10 mouse cellular contexts compared by ENCODE assay signal in the genomic region with DNA sequence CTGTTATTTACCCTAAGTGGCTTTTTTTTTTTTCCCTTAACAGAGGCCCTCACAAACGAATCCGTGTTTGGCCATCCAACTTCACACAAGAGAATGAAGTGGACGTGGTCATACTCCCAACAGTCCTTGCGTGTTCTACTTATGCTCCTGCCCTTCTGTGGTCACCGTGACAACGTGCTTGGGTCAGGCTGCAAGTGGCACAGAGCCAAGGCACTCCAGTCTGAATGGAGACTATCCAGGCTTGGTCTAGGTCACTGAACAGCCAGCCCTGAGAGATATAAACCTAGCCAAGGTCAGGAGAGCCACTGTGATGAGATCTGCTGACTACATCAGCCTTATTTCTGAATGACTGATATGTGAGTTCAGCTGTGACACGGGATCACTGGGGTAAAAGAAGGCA. TPM values are rescaled to one million over a fixed set of nuclear protein-coding genes. Genes with fewer than 3 reads are reported as not detected.
DNase-seq lines count a peak whose midpoint lies in the region; ATAC-seq and TF ChIP-seq lines count a peak whose summit lies in the region.
"Had no signal": no experiment of that assay in that cellular context is flagged by ENCODE, and none has a peak within 500 bp of the region (broad histone marks: within the 10 kb centered on the region; RNA-seq: fewer than 3 reads in every experiment).

No protein-coding gene starts in this region.

- H3K9me3 ChIP-seq in forebrain, postnatal 0 days (ENCODE audit: low read length), result no peaks in the 10 kb centered on the region
- H3K9me3 ChIP-seq in forebrain, embryonic 16.5 days (ENCODE audit: control insufficient read depth, low read length), result no peaks in the 10 kb centered on the region
- H3K9me3 ChIP-seq in liver, embryonic 11.5 days (ENCODE audit: control insufficient read depth, low read length), result no peaks in the 10 kb centered on the region
- H3K9me3 ChIP-seq: liver, embryonic 12.5 days had no signal

- no peak overlapping the region for H3K27ac ChIP-seq in forebrain, postnatal 0 days (ENCODE audit: low read depth, low read length)
- H3K27ac ChIP-seq in forebrain, embryonic 16.5 days (ENCODE audit: low read length), result no peak overlapping the region
- no peak overlapping the region for H3K27ac ChIP-seq in liver, embryonic 11.5 days (ENCODE audit: low read depth, low read length)
- H3K27ac ChIP-seq: liver, embryonic 12.5 days had no signal

- 47% methylated on average over 7 of the region's 7 CpGs for WGBS in forebrain, postnatal 0 days
- WGBS in forebrain, embryonic 16.5 days, result 54% methylated on average over 7 of the region's 7 CpGs
- WGBS in liver, embryonic 11.5 days, result 71% methylated on average over 7 of the region's 7 CpGs

- H3K9ac ChIP-seq in forebrain, postnatal 0 days, result no peak overlapping the region
- no peak overlapping the region for H3K9ac ChIP-seq in forebrain, embryonic 16.5 days (replicated peaks; ENCODE audit: low read depth, low read length)
- no peak overlapping the region for H3K9ac ChIP-seq in liver, embryonic 11.5 days (ENCODE audit: low read depth, low read length)
- H3K9ac ChIP-seq: liver, embryonic 12.5 days had no signal

- no peaks in the 10 kb centered on the region for H3K36me3 ChIP-seq in forebrain, postnatal 0 days (ENCODE audit: insufficient read depth)
- no peaks in the 10 kb centered on the region for H3K36me3 ChIP-seq in forebrain, embryonic 16.5 days (ENCODE audit: control insufficient read depth, insufficient read depth)
- H3K36me3 ChIP-seq in liver, embryonic 11.5 days (ENCODE audit: control insufficient read depth, insufficient read depth, low read length), result no peaks in the 10 kb centered on the region
- H3K36me3 ChIP-seq: liver, embryonic 12.5 days had no signal

- H3K4me3 ChIP-seq in forebrain, postnatal 0 days (ENCODE audit: low read depth, low read length), result no peak overlapping the region
- no peak overlapping the region for H3K4me3 ChIP-seq in forebrain, embryonic 16.5 days (replicated peaks; ENCODE audit: low read length)
- no peak overlapping the region for H3K4me3 ChIP-seq in liver, embryonic 11.5 days (ENCODE audit: low read depth, low read length)
- H3K4me3 ChIP-seq: liver, embryonic 12.5 days had no signal

- DNase-seq in forebrain, postnatal 0 days, result no peak
- peak; percentile 28 for DNase-seq in right cerebral cortex, postnatal 4 days
- no peak for DNase-seq in right cerebral cortex, adult 18-20 months
- peak; percentile 44 for DNase-seq in kidney, postnatal 14 days
- no peak for DNase-seq in layer of hippocampus, adult 9-11 months
- DNase-seq in right cerebral cortex, postnatal 25 days, result no peak
- DNase-seq in liver, embryonic 11.5 days (ENCODE audit: low spot score), result no peak
- DNase-seq: gastrocnemius, postnatal 25 days had no signal

- ATAC-seq in forebrain, postnatal 0 days, result peak; percentile 36; the same call in 1 of the 2 replicates
- ATAC-seq in forebrain, embryonic 16.5 days, result no peak
- no peak for ATAC-seq in liver, embryonic 11.5 days (replicated peaks; ENCODE audit: low FRiP score)
- ATAC-seq: liver, embryonic 12.5 days had no signal

- H3K4me1 ChIP-seq in forebrain, postnatal 0 days (ENCODE audit: insufficient read depth), result no peaks in the 10 kb centered on the region
- H3K4me1 ChIP-seq in forebrain, embryonic 16.5 days (replicated peaks; ENCODE audit: control insufficient read depth, insufficient read depth, low read length), result peaks cover 3% of the 10 kb centered on the region; the same call in 1 of the 2 replicates
- no peaks in the 10 kb centered on the region for H3K4me1 ChIP-seq in liver, embryonic 11.5 days (replicated peaks; ENCODE audit: control insufficient read depth, insufficient read depth, low read length)
- H3K4me1 ChIP-seq: liver, embryonic 12.5 days had no signal

- no peak overlapping the region for H3K4me2 ChIP-seq in forebrain, postnatal 0 days (ENCODE audit: low read depth)
- H3K4me2 ChIP-seq in forebrain, embryonic 16.5 days (ENCODE audit: low read length), result no peak overlapping the region
- H3K4me2 ChIP-seq in liver, embryonic 11.5 days, result no peak overlapping the region
- H3K4me2 ChIP-seq: liver, embryonic 12.5 days had no signal

- TF ChIP-seq CTCF in forebrain, postnatal 0 days (IDR thresholded peaks at IDR 0.05; ENCODE audit: low read depth), result no peak

- H3K27me3 ChIP-seq in forebrain, postnatal 0 days (ENCODE audit: insufficient read depth, low read length), result no peaks in the 10 kb centered on the region
- H3K27me3 ChIP-seq in forebrain, embryonic 16.5 days (replicated peaks; ENCODE audit: control insufficient read depth, insufficient read depth, low read length), result no peaks in the 10 kb centered on the region
- H3K27me3 ChIP-seq in liver, embryonic 11.5 days (replicated peaks; ENCODE audit: control insufficient read depth, insufficient read depth, low read length), result no peaks in the 10 kb centered on the region

RNA-seq across cellular contexts. Expression of a gene that starts 23.7 kb away (rescaled TPM):
- 0.10 and 0.38 TPM in 2 replicates for total RNA-seq in forebrain, postnatal 0 days (2014; rRNA removed)
- 0.26 and 0.67 TPM in 2 replicates for polyA plus RNA-seq in forebrain, postnatal 0 days (2015; fragmentation: Nextera tagmentation; extraction: Ambion mirVana)
- 0.10 TPM in 1 of 2 replicates, not detected in the other for polyA plus RNA-seq in forebrain, embryonic 16.5 days (2015; fragmentation: Nextera tagmentation; extraction: Ambion mirVana)
- 1.1 and 1.5 TPM in 2 replicates for polyA plus RNA-seq in liver, embryonic 11.5 days (2014; fragmentation: Nextera tagmentation; extraction: Ambion mirVana)

RNA-seq across cellular contexts. Expression of a gene that starts 47.0 kb away (rescaled TPM):
- 61.0 and 67.9 TPM in 2 replicates for total RNA-seq in forebrain, postnatal 0 days (2014; rRNA removed)
- polyA plus RNA-seq in forebrain, postnatal 0 days (2015; fragmentation: Nextera tagmentation; extraction: Ambion mirVana), result 47.2 and 55.4 TPM in 2 replicates
- polyA plus RNA-seq in forebrain, embryonic 16.5 days (2015; fragmentation: Nextera tagmentation; extraction: Ambion mirVana), result 56.2 and 57.2 TPM in 2 replicates
- 36.3 and 44.9 TPM in 2 replicates for polyA plus RNA-seq in liver, embryonic 11.5 days (2014; fragmentation: Nextera tagmentation; extraction: Ambion mirVana)

Comparison
In these comparisons a context has a peak if more than half of its experiments do, and no peak if none do; other contexts are left out.
1. DNase-seq: peak in right cerebral cortex, postnatal 4 days (single experiment) and kidney, postnatal 14 days (single experiment); none in forebrain, postnatal 0 days (single experiment), right cerebral cortex, adult 18-20 months (single experiment), layer of hippocampus, adult 9-11 months (single experiment), right cerebral cortex, postnatal 25 days (single experiment) and liver, embryonic 11.5 days (single experiment).